Mouse (Mus musculus) small intestine, adult 2 months (tissue): Measurements from ENCODE around the gene Meis2.

Source experiments
- CTCF ChIP-seq: fragments of 200-500 bp; IDR thresholded peaks from 2 replicates; pipeline ENCODE4 v1.5.1; 2012; ENCODE audit warnings: low read depth, mild to moderate bottlenecking, control low read depth, inconsistent platforms, low read length, moderate library complexity, mixed read lengths; ENCODE audit not compliant: insufficient replicate concordance, insufficient read length; ENCODE audit errors: extremely low read depth
- POLR2A ChIP-seq: fragments of 200-500 bp; IDR thresholded peaks from 2 replicates; pipeline ENCODE4 v1.6.1; 2012; ENCODE audit warnings: low read depth, mild to moderate bottlenecking, control low read depth, inconsistent platforms, low read length, moderate library complexity

GRCm38 (mm10) chr2:115854007-115854827, 211.4 kb downstream of the Meis2 start:
- no peak for TF ChIP-seq CTCF
- no peak for TF ChIP-seq POLR2A
